Mouse (Mus musculus): Measurements from ENCODE around the gene Elfn2.

- TF ChIP-seq CTCF (IDR thresholded peaks at IDR 0.05; ENCODE audit: borderline replicate concordance, control insufficient read depth, extremely low read depth, insufficient read depth, low read length, poor library complexity), result no peak
- TF ChIP-seq POLR2A (IDR thresholded peaks at IDR 0.05; ENCODE audit: control insufficient read depth, extremely low read depth, insufficient read depth, low read length, poor library complexity), result no peak
Measured at GRCm38 (mm10) chr15:78677015-78677414, 41.6 kb downstream of the Elfn2 start.

Measured in thymus, adult 2 months (tissue).